Mouse (Mus musculus): ENCODE results near the gene Sstr2. TPM values are rescaled to one million over a fixed set of nuclear protein-coding genes. Genes with fewer than 3 reads are reported as not detected.
A peak's percentile ranks its signal among the peaks of the same experiment; 100 is the strongest.

Sstr2 gene
- polyA plus RNA-seq, 2 experiments, result 2.8 to 3.6 TPM

- 65% methylated on average over 12 of the region's 12 CpGs for WGBS (ENCODE audit: insufficient replicate concordance)
- TF ChIP-seq CTCF (IDR thresholded peaks at IDR 0.05; ENCODE audit: low read depth), result no peak
- no peak for TF ChIP-seq EP300 (IDR thresholded peaks at IDR 0.05; ENCODE audit: low read depth)
- H3K36me3 ChIP-seq (replicated peaks; ENCODE audit: control insufficient read depth, insufficient read depth, low read depth), result no peaks in the 10 kb centered on the region
- no peak for ATAC-seq (ENCODE audit: insufficient read depth)
- H3K9me3 ChIP-seq (ENCODE audit: control insufficient read depth, low read length), result no peaks in the 10 kb centered on the region
- H3K4me3 ChIP-seq (ENCODE audit: insufficient read depth in 1 of 2, low read depth in 2 of 2, low read length in 2 of 2), result no peak overlapping the region
- no peak overlapping the region for H3K9ac ChIP-seq (replicated peaks)
- H3K4me2 ChIP-seq (ENCODE audit: low read depth), result no peak overlapping the region
- no peaks in the 10 kb centered on the region for H3K4me1 ChIP-seq (replicated peaks; ENCODE audit: control insufficient read depth in 2 of 2, insufficient read depth in 2 of 2, low read length in 1 of 2)
- no peaks in the 10 kb centered on the region for H3K27me3 ChIP-seq (ENCODE audit: control insufficient read depth, insufficient read depth, low read length)
- no peak overlapping the region for H3K27ac ChIP-seq
- no peak for DNase-seq (ENCODE audit: low read depth in 3 of 3, low spot score in 3 of 3)
Measured at GRCm38 (mm10) chr11:113601616-113602343, 17.4 kb upstream of the Sstr2 start.

DNA sequence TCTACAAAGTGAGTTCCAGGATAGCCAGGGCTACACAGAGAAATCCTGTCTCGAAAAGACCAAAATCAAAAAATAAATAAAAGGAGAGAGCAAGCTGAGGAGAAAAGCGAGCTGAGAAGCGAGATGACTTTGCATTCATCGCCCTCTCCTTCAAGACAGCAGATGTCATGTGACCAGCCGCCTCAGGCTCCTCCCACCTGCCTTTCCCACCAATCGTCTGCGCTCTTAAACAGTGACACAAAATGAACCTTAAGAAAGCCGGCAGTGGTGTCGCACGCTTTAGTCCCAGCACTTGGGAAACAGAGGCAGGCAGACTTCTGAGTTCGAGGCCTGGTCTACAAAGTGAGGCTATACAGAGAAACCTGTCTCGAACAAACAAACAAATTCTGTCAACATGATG is 11.6 kb upstream of the Sstr2 start:
- no peak overlapping the region for H3K9ac ChIP-seq (replicated peaks)
- H3K36me3 ChIP-seq (replicated peaks; ENCODE audit: control insufficient read depth, insufficient read depth, low read depth), result no peaks in the 10 kb centered on the region
- TF ChIP-seq CTCF (IDR thresholded peaks at IDR 0.05; ENCODE audit: low read depth) (no peak), EP300 (IDR thresholded peaks at IDR 0.05; ENCODE audit: low read depth) (no peak)
- H3K4me1 ChIP-seq (replicated peaks; ENCODE audit: control insufficient read depth in 2 of 2, insufficient read depth in 2 of 2, low read length in 1 of 2), result peaks cover 0 to 8% of the 10 kb centered on the region in 2 experiments; a peak in 1 of 4 replicates
- H3K27ac ChIP-seq, result no peak overlapping the region
- ATAC-seq (ENCODE audit: insufficient read depth), result no peak
- H3K9me3 ChIP-seq (ENCODE audit: control insufficient read depth, low read length), result no peaks in the 10 kb centered on the region
- DNase-seq (ENCODE audit: low read depth in 3 of 3, low spot score in 3 of 3), result no peak
- H3K27me3 ChIP-seq (ENCODE audit: control insufficient read depth, insufficient read depth, low read length), result no peaks in the 10 kb centered on the region
- H3K4me2 ChIP-seq (ENCODE audit: low read depth), result no peak overlapping the region
- WGBS (ENCODE audit: insufficient replicate concordance), result 78% methylated on average over 12 of the region's 12 CpGs
- H3K4me3 ChIP-seq (ENCODE audit: insufficient read depth in 1 of 2, low read depth in 2 of 2, low read length in 2 of 2), result no peak overlapping the region

- Histone ChIP-seq H3K9ac (replicated peaks) (no peak overlapping the region), H3K36me3 (replicated peaks; ENCODE audit: control insufficient read depth, insufficient read depth, low read depth) (no peaks in the 10 kb centered on the region), H3K4me3 (ENCODE audit: insufficient read depth in 1 of 2, low read depth in 2 of 2, low read length in 2 of 2) (no peak overlapping the region), H3K27ac (no peak overlapping the region), H3K27me3 (ENCODE audit: control insufficient read depth, insufficient read depth, low read length) (no peaks in the 10 kb centered on the region), H3K4me1 (replicated peaks; ENCODE audit: control insufficient read depth in 2 of 2, insufficient read depth in 2 of 2, low read length in 1 of 2) (peaks cover 0 to 8% of the 10 kb centered on the region in 2 experiments; a peak in 1 of 4 replicates), H3K9me3 (ENCODE audit: control insufficient read depth, low read length) (no peaks in the 10 kb centered on the region), H3K4me2 (ENCODE audit: low read depth) (0 out of 2 replicates have a peak overlapping the region, but pooled peaks have one; percentile 6)
- DNase-seq (ENCODE audit: low read depth in 3 of 3, low spot score in 3 of 3) (no peak), ATAC-seq (ENCODE audit: insufficient read depth) (no peak)
- 43% methylated on average over 5 of the region's 5 CpGs for WGBS (ENCODE audit: insufficient replicate concordance)
- no peak for TF ChIP-seq CTCF (IDR thresholded peaks at IDR 0.05; ENCODE audit: low read depth)
- TF ChIP-seq EP300 (IDR thresholded peaks at IDR 0.05; ENCODE audit: low read depth), result no peak
Measured at GRCm38 (mm10) chr11:113609581-113609980, 9.6 kb upstream of the Sstr2 start.

- no peak overlapping the region for H3K4me3 ChIP-seq (ENCODE audit: insufficient read depth in 1 of 2, low read depth in 2 of 2, low read length in 2 of 2)
- DNase-seq (ENCODE audit: low read depth in 3 of 3, low spot score in 3 of 3) (no peak), ATAC-seq (ENCODE audit: insufficient read depth) (no peak)
- H3K4me2 ChIP-seq (ENCODE audit: low read depth), result no peak overlapping the region
- H3K9ac ChIP-seq (replicated peaks), result no peak overlapping the region
- TF ChIP-seq EP300 (IDR thresholded peaks at IDR 0.05; ENCODE audit: low read depth), result no peak
- TF ChIP-seq CTCF (IDR thresholded peaks at IDR 0.05; ENCODE audit: low read depth), result no peak
- H3K36me3 ChIP-seq (replicated peaks; ENCODE audit: control insufficient read depth, insufficient read depth, low read depth), result no peaks in the 10 kb centered on the region
- no peaks in the 10 kb centered on the region for H3K27me3 ChIP-seq (ENCODE audit: control insufficient read depth, insufficient read depth, low read length)
- H3K4me1 ChIP-seq (replicated peaks; ENCODE audit: control insufficient read depth in 2 of 2, insufficient read depth in 2 of 2, low read length in 1 of 2), result peaks cover 0 to 8% of the 10 kb centered on the region in 2 experiments; a peak in 1 of 4 replicates
- WGBS (ENCODE audit: insufficient replicate concordance), result 31% methylated on average over 5 of the region's 5 CpGs
- no peak overlapping the region for H3K27ac ChIP-seq
- H3K9me3 ChIP-seq (ENCODE audit: control insufficient read depth, low read length), result no peaks in the 10 kb centered on the region
Measured at GRCm38 (mm10) chr11:113610266-113610665, 8.9 kb upstream of the Sstr2 start.

DNA sequence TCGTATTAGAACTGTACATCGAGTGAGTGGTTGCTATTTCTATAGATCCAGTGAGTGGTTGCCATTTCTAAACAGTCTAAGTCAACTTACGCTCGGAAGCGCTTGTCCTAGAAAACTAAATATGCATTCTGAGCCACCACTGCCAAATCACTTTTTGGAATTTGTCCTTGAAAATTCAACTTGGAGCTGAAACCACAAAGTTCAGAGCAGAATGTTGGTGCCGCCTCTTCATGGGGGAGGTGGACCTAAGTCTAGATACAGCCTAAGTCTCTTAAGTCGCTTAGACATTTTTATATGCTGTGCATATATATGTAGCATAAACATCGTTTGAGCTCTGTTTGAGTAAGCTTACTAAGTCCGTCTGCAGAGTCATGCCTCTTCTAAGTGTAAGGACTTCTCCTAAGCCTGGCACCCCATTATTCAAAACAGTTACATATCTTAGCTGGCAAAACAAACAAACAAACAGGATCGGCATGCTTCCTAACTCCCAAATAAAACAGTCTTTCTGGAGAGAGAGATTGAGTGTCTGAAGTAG is 8.0 kb upstream of the Sstr2 start:
- peaks cover 0 to 8% of the 10 kb centered on the region in 2 experiments; a peak in 1 of 4 replicates for H3K4me1 ChIP-seq (replicated peaks; ENCODE audit: control insufficient read depth in 2 of 2, insufficient read depth in 2 of 2, low read length in 1 of 2)

More for the DNA sequence above, 8.0 kb upstream of the Sstr2 start:
- Histone ChIP-seq H3K36me3 (replicated peaks; ENCODE audit: control insufficient read depth, insufficient read depth, low read depth) (no peaks in the 10 kb centered on the region), H3K4me2 (ENCODE audit: low read depth) (no peak overlapping the region), H3K9ac (replicated peaks) (no peak overlapping the region), H3K27me3 (ENCODE audit: control insufficient read depth, insufficient read depth, low read length) (no peaks in the 10 kb centered on the region), H3K27ac (no peak overlapping the region), H3K4me3 (ENCODE audit: insufficient read depth in 1 of 2, low read depth in 2 of 2, low read length in 2 of 2) (no peak overlapping the region), H3K9me3 (ENCODE audit: control insufficient read depth, low read length) (no peaks in the 10 kb centered on the region)
- no peak for DNase-seq (ENCODE audit: low read depth in 3 of 3, low spot score in 3 of 3)
- ATAC-seq (ENCODE audit: insufficient read depth), result no peak
- 66% methylated on average over 10 of the region's 10 CpGs for WGBS (ENCODE audit: insufficient replicate concordance)
- TF ChIP-seq EP300 (IDR thresholded peaks at IDR 0.05; ENCODE audit: low read depth) (no peak), CTCF (IDR thresholded peaks at IDR 0.05; ENCODE audit: low read depth) (no peak)

All from liver, embryonic 14.5 days (tissue).